Mouse (Mus musculus) MEL (cell line): ENCODE measurements around the gene Tmem182. TPM values are rescaled to one million over a fixed set of nuclear protein-coding genes. Genes with fewer than 3 reads are reported as not detected.

Experiments used
- DNase-seq: peaks from one replicate; pipeline ENCODE4 v3.0.0; 2011; ENCODE audit warnings: low read depth, low spot score
- H3K27ac ChIP-seq: 2 replicates; pipeline ENCODE4 v1.5.1; 2012; ENCODE audit warnings: low read depth, mild to moderate bottlenecking, control low read depth, low read length, moderate library complexity; ENCODE audit not compliant: control insufficient read depth
- H3K27me3 ChIP-seq, 2 experiments: fragments of 150-350 bp in 1 of 2; sonication (generic) in 1 of 2; 2 replicates each; pipeline ENCODE4 v1.6.1; 2012; ENCODE audit warnings: low read length in 2 of 2, mild to moderate bottlenecking in 2 of 2, improper control_type of control experiment in 1 of 2, moderate library complexity in 1 of 2; ENCODE audit not compliant: insufficient read depth in 2 of 2, control insufficient read depth in 1 of 2
- H3K36me3 ChIP-seq, 2 experiments: 2 replicates each; pipeline ENCODE4 v1.6.1; 2012 to 2014; ENCODE audit warnings: low read length in 2 of 2, improper control_type of control experiment in 1 of 2, inconsistent platforms in 1 of 2, mild to moderate bottlenecking in 1 of 2; ENCODE audit not compliant: insufficient read depth in 2 of 2, control insufficient read depth in 1 of 2
- H3K4me1 ChIP-seq, 2 experiments: fragments of 150-350 bp in 1 of 2; sonication (generic) in 1 of 2; 2 replicates each; pipeline ENCODE4 v1.6.1; 2012; ENCODE audit warnings: low read length in 2 of 2, improper control_type of control experiment in 1 of 2, mild to moderate bottlenecking in 1 of 2; ENCODE audit not compliant: insufficient read depth in 2 of 2, control insufficient read depth in 1 of 2
- H3K4me3 ChIP-seq, 2 experiments: fragments of 150-350 bp in 1 of 2; sonication (generic) in 1 of 2; 2 replicates each; pipeline ENCODE4 v1.5.1; 2012; ENCODE audit warnings: low read depth in 2 of 2, low read length in 2 of 2, mild to moderate bottlenecking in 2 of 2, moderate library complexity in 2 of 2, control low read depth in 1 of 2, improper control_type of control experiment in 1 of 2; ENCODE audit not compliant: control insufficient read depth in 1 of 2, insufficient read depth in 1 of 2
- H3K79me2 ChIP-seq: 2 replicates; pipeline ENCODE4 v1.6.1; 2012; ENCODE audit warnings: mild to moderate bottlenecking, low read length, moderate library complexity; ENCODE audit not compliant: control insufficient read depth, poor library complexity, insufficient read depth
- H3K9ac ChIP-seq: 2 replicates; pipeline ENCODE4 v1.6.1; 2012; ENCODE audit warnings: low read depth, mild to moderate bottlenecking, control low read depth, low read length, moderate library complexity; ENCODE audit not compliant: control insufficient read depth, poor library complexity, severe bottlenecking
- H3K9me3 ChIP-seq: fragments of 150-350 bp; sonication (generic); replicated peaks from 2 replicates; pipeline ENCODE4 v1.6.1; 2012; ENCODE audit warnings: mild to moderate bottlenecking, low read length, improper control_type of control experiment, moderate library complexity; ENCODE audit not compliant: insufficient read depth
- BHLHE40 ChIP-seq: IDR thresholded peaks from 2 replicates; pipeline ENCODE4 v1.6.1; 2012; ENCODE audit warnings: low read depth, mild to moderate bottlenecking, inconsistent platforms, low read length, improper control_type of control experiment, borderline replicate concordance
- CHD2 ChIP-seq: IDR thresholded peaks from 2 replicates; pipeline ENCODE4 v1.6.1; 2011; ENCODE audit warnings: low read length, improper control_type of control experiment
- EP300 ChIP-seq, 2 experiments: IDR thresholded peaks; 2 replicates each; pipeline ENCODE4 v1.6.1; 2011; ENCODE audit warnings: improper control_type of control experiment in 2 of 2, low read length in 2 of 2, low read depth in 1 of 2, mild to moderate bottlenecking in 1 of 2
- ETS1 ChIP-seq: IDR thresholded peaks from 2 replicates; pipeline ENCODE4 v1.6.1; 2012; ENCODE audit warnings: low read depth, mild to moderate bottlenecking, inconsistent platforms, low read length, improper control_type of control experiment, moderate library complexity
- JUND ChIP-seq: IDR thresholded peaks from 2 replicates; pipeline ENCODE4 v1.6.1; 2011; ENCODE audit warnings: low read depth, mild to moderate bottlenecking, improper control_type of control experiment, low read length
- KAT2A ChIP-seq: conservative IDR thresholded peaks from 2 replicates; pipeline ENCODE4 v1.6.1; 2012; ENCODE audit warnings: low read depth, low read length, improper control_type of control experiment, inconsistent platforms
- MAX ChIP-seq: IDR thresholded peaks from 2 replicates; pipeline ENCODE4 v1.6.1; 2011; ENCODE audit warnings: low read length, improper control_type of control experiment
- MAZ ChIP-seq: IDR thresholded peaks from 2 replicates; pipeline ENCODE4 v1.6.1; 2012; ENCODE audit warnings: low read depth, mild to moderate bottlenecking, inconsistent platforms, low read length, improper control_type of control experiment
- MYC ChIP-seq: IDR thresholded peaks from 2 replicates; pipeline ENCODE4 v1.6.1; 2011; ENCODE audit warnings: low read depth, mild to moderate bottlenecking, low read length, improper control_type of control experiment, moderate library complexity
- NELFE ChIP-seq: IDR thresholded peaks from 2 replicates; pipeline ENCODE4 v1.6.1; 2011; ENCODE audit warnings: low read depth, low read length, improper control_type of control experiment
- POLR2A ChIP-seq, 2 experiments: IDR thresholded peaks; 2 replicates each; pipeline ENCODE4 v1.6.1; 2011 to 2012; ENCODE audit warnings: low read length in 2 of 2, mild to moderate bottlenecking in 2 of 2, control low read depth in 1 of 2, improper control_type of control experiment in 1 of 2, low read depth in 1 of 2, moderate library complexity in 1 of 2; ENCODE audit not compliant: control insufficient read depth in 1 of 2, insufficient read depth in 1 of 2, poor library complexity in 1 of 2
- POLR2AphosphoS5 ChIP-seq: IDR thresholded peaks from 2 replicates; pipeline ENCODE4 v1.6.1; 2012; ENCODE audit warnings: low read depth, borderline replicate concordance, mild to moderate bottlenecking, inconsistent platforms, low read length, moderate library complexity, mixed read lengths
- RAD21 ChIP-seq: IDR thresholded peaks from 2 replicates; pipeline ENCODE4 v1.6.1; 2011; ENCODE audit warnings: mild to moderate bottlenecking, low read depth, low read length, improper control_type of control experiment
- SMC3 ChIP-seq: IDR thresholded peaks from 2 replicates; pipeline ENCODE4 v1.6.1; 2011; ENCODE audit warnings: low read depth, low read length, improper control_type of control experiment
- TBP ChIP-seq: IDR thresholded peaks from 2 replicates; pipeline ENCODE4 v1.8.0; 2011; ENCODE audit warnings: low read depth, low read length, improper control_type of control experiment
- UBTF ChIP-seq: IDR thresholded peaks from 2 replicates; pipeline ENCODE4 v1.6.1; 2012; ENCODE audit warnings: low read depth, mild to moderate bottlenecking, inconsistent platforms, low read length, improper control_type of control experiment, moderate library complexity, borderline replicate concordance; ENCODE audit not compliant: insufficient read depth
- USF1 ChIP-seq: IDR thresholded peaks from 2 replicates; pipeline ENCODE4 v1.6.1; 2014; ENCODE audit warnings: low read depth, mild to moderate bottlenecking, inconsistent platforms, low read length, improper control_type of control experiment, moderate library complexity
- USF2 ChIP-seq, 2 experiments: IDR thresholded peaks; 2 replicates each; pipeline ENCODE4 v1.6.1; 2011 to 2012; ENCODE audit warnings: improper control_type of control experiment in 2 of 2, low read length in 2 of 2, borderline replicate concordance in 1 of 2, inconsistent platforms in 1 of 2, low read depth in 1 of 2, mild to moderate bottlenecking in 1 of 2; ENCODE audit not compliant: insufficient read depth in 1 of 2
- ZC3H11A ChIP-seq: IDR thresholded peaks from 2 replicates; pipeline ENCODE4 v1.6.1; 2012; ENCODE audit warnings: low read depth, mild to moderate bottlenecking, inconsistent platforms, low read length, improper control_type of control experiment
- ZMIZ1 ChIP-seq: IDR thresholded peaks from 2 replicates; pipeline ENCODE4 v1.6.1; 2012; ENCODE audit warnings: low read depth, mild to moderate bottlenecking, inconsistent platforms, low read length, improper control_type of control experiment, moderate library complexity
- ZNF384 ChIP-seq: IDR thresholded peaks from 2 replicates; pipeline ENCODE4 v1.6.1; 2012; ENCODE audit warnings: low read depth, mild to moderate bottlenecking, inconsistent platforms, low read length, improper control_type of control experiment
- polyA plus RNA-seq, 2 experiments: library from polyadenylated mRNA; stranded (reverse) in 1 of 2; unstranded in 1 of 2; fragments of >175 nt in 1 of 2; fragments of >200 nt in 1 of 2; gene quantifications; 2 replicates each; pipeline versions ENCODE4 v1.2.1 to v1.2.4; 2012; ENCODE audit warnings: low replicate concordance in 2 of 2, low read depth in 1 of 2; ENCODE audit not compliant: insufficient read length in 2 of 2, insufficient read depth in 1 of 2, missing spikeins in 1 of 2
- total RNA-seq: library from RNA; depleted of rRNA; stranded (reverse); fragments of 300-350 nt; gene quantifications from 2 replicates; pipeline ENCODE4 v1.2.3, GENCODE M21; 2012

Tmem182 gene
- total and polyA plus RNA-seq, 3 experiments: not detected

DNA sequence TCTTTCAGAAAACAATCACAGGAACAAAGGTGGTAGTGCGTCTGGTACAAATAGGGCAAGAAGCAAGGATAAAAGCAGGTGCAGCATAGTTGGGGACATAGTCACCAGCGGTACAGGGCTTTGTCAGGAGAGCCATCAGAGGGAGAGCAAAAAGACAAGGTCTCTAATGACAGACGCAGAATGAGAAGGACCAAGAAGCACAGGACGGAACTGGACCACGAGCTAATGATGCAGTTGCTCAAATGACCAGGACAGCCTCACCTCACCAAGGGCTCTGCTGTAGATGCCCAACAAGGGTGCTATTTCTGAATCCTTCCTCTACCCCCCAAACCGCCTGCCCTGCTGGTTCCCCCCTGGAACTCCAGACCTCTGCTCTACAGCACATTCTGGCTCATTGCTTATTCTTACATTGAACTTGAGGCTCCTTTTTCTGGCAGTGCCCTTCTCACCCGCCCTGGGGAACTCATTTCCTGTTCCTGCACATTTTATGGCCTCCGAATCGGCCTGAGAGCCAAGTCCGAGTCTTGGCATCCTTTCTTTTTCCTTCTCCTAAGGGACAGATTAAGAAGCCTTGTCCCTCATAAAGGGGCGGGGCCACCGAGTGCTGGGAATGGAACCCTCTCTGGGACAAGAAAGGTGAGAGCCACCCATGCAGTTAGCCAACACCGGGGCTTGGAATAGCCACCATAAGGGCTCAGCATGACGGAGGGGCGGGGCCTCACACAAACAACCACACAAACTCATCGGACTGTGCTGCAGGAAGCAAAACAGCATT, 9.9 kb downstream of the Tmem182 start:
- no peaks in the 10 kb centered on the region for H3K9me3 ChIP-seq
- TF ChIP-seq NELFE: no peak
- TF ChIP-seq CHD2: no peak
- TF ChIP-seq TBP: no peak
- TF ChIP-seq POLR2AphosphoS5: no peak
- TF ChIP-seq USF2 (IDR thresholded peaks at IDR 0.05; ENCODE audit: borderline replicate concordance in 1 of 2, insufficient read depth in 1 of 2, low read depth in 1 of 2, low read length in 2 of 2): no peak
- no peak for TF ChIP-seq ZNF384
- TF ChIP-seq USF1: no peak
- no peak for TF ChIP-seq BHLHE40
- TF ChIP-seq, all 39 proteins: peak for 0
- H3K27ac ChIP-seq: no peak overlapping the region
- no peak for DNase-seq
- H3K36me3 ChIP-seq: no peaks in the 10 kb centered on the region
- no peaks in the 10 kb centered on the region for H3K79me2 ChIP-seq
- H3K27me3 ChIP-seq: no peaks in the 10 kb centered on the region
- no peak overlapping the region for H3K9ac ChIP-seq
- H3K4me3 ChIP-seq: no peak overlapping the region
- no peaks in the 10 kb centered on the region for H3K4me1 ChIP-seq

DNA sequence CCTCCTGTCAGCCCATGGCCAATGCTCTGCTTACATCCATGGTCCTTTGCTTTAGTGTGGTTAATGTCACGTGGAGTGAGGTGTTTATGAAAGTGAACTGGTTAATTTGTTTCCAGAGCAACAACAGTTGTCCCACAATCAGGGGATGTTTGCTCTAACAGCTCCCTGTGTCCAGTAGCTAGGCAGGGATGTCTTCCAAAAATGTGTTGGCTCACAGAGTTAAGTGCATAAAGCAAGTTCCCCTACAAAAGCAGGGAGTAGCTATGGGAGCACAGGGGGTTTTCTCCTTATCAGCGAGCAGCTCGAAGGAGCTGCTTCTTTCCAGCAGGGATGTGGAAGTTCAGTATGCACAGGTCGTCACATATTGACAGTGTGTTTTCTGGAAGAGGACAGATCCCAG, 19.1 kb downstream of the Tmem182 start:
- Histone ChIP-seq H3K4me3 (no peak overlapping the region), H3K27me3 (no peaks in the 10 kb centered on the region), H3K9ac (no peak overlapping the region), H3K9me3 (no peaks in the 10 kb centered on the region), H3K79me2 (no peaks in the 10 kb centered on the region), H3K27ac (no peak overlapping the region), H3K4me1 (no peaks in the 10 kb centered on the region), H3K36me3 (no peaks in the 10 kb centered on the region)
- no peak for TF ChIP-seq MYC
- no peak for TF ChIP-seq SMC3
- TF ChIP-seq ZMIZ1: no peak
- no peak for TF ChIP-seq ZC3H11A
- TF ChIP-seq KAT2A: no peak
- TF ChIP-seq EP300 (IDR thresholded peaks at IDR 0.05; ENCODE audit: low read depth in 1 of 2, low read length in 2 of 2): no peak
- TF ChIP-seq MAX: no peak
- no peak for TF ChIP-seq ETS1
- no peak for TF ChIP-seq MAZ
- TF ChIP-seq BHLHE40: no peak
- TF ChIP-seq JUND: no peak
- no peak for TF ChIP-seq USF1
- TF ChIP-seq POLR2A (IDR thresholded peaks at IDR 0.05; ENCODE audit: control insufficient read depth in 1 of 2, insufficient read depth in 1 of 2, low read depth in 1 of 2, low read length in 2 of 2, poor library complexity in 1 of 2): no peak
- no peak for TF ChIP-seq RAD21
- TF ChIP-seq ZNF384: no peak
- no peak for TF ChIP-seq UBTF
- TF ChIP-seq POLR2AphosphoS5: no peak
- DNase-seq: no peak
